Mouse (Mus musculus) heart, adult 9 months (tissue): Measurements from ENCODE around the gene Gm10134.
A peak's percentile ranks its signal among the peaks of the same experiment; 100 is the strongest.
"Not testable (repeated sequence)": the region's sequence is repeated elsewhere in the genome, so short reads cannot be mapped to it uniquely, and the experiment has no call there.

Experiments used
- DNase-seq, 2 experiments: peaks; one replicate each; pipeline ENCODE4 v3.0.0; 2022; ENCODE audit warnings: low spot score in 2 of 2

Gene Gm10134

GRCm38 (mm10) chr2:28505795-28506194 is at the start of gene Gm10134:
TSS of gene Gm10134 (plus strand) at chr2:28506095.
- no peak for DNase-seq

DNA sequence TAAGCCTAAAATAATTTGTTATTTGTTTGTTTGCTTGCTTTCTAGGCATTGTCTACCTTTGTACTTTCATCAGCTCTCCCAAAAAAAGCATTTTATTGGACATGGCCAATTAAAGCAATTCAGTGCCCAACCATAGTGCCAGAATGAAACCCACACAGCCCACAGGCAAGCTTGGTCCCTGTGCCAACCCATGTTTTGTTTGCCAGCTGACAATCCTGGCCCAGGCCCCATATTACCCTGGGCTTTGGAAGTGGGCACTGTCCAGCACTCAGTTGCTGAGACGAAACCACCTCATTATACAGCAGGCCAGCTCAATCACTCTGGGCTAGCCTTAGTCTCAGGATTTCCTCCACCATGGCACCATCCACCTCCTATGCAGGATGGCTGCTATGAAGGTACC is 49.3 kb upstream of the Gm10134 start:
- no peak for DNase-seq

DNA sequence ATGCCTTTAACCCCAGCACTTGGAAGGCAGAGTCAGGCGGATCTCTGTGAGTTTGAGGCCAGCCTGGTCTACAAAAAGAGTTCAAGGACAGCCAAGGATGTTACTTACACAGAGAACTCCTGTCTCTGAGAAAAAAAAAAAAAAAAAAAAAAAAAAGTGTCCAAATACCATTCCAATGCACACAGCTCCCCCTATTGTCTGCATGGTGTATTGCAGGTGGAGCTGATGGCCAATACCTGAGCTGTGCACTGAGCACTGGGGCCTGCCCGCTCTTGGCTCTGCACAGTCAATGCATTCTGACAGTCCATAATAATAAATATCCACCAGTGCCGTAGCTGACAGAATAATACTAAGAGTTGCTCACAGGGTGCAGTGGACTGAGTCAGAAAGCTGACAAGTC is 42.0 kb upstream of the Gm10134 start:
- peak in 1 of 2 experiments; percentile 35 for DNase-seq

DNA sequence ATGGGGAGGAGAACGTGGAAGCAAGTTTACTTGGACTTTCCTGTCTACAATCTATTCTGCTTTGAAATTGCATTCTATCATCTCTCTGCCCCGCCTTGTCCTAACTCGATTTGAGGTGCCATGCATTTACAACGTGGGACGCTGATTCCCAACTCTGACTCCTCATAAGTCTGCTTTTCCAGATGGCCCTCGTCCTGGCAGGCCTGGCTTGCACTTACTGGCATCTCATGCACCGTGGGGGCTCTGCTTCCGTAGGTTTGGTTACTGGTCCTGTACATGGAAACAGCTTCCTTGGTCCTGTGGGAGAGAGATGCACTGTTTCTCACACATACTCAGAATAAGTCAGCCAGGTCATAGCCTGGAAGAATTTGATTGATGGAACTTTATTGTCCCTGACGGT is 41.0 kb upstream of the Gm10134 start:
- no peak for DNase-seq

- DNase-seq = peak; percentile 51 to 54
Measured at GRCm38 (mm10) chr2:28465836-28466518, 39.9 kb upstream of the Gm10134 start, which contains the start of gene 1700007K13Rik. TSS of gene 1700007K13Rik (minus strand) at chr2:28466332.

- DNase-seq = peak; percentile 75
Measured at GRCm38 (mm10) chr2:28467860-28468485, 37.9 kb upstream of the Gm10134 start, which contains the start of gene Mrps2. TSS of gene Mrps2 (plus strand) at chr2:28468066.

- no peak for DNase-seq
Measured at GRCm38 (mm10) chr2:28468486-28469225, 37.2 kb upstream of the Gm10134 start.

DNA sequence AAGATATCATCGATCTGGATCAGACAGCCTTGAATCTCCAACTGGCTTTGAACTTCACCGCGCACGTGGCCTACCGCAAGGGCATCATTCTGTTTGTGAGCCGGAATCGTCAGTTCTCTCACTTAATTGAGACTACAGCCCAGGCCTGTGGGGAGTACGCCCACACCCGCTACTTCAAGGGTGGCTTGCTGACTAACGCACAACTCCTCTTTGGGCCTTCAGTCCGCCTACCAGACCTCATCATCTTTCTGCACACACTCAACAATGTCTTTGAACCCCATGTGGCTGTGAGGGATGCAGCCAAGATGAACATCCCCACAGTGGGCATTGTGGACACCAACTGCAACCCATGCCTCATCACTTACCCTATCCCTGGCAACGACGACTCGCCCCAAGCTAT is 36.4 kb upstream of the Gm10134 start:
- no peak for DNase-seq

DNA sequence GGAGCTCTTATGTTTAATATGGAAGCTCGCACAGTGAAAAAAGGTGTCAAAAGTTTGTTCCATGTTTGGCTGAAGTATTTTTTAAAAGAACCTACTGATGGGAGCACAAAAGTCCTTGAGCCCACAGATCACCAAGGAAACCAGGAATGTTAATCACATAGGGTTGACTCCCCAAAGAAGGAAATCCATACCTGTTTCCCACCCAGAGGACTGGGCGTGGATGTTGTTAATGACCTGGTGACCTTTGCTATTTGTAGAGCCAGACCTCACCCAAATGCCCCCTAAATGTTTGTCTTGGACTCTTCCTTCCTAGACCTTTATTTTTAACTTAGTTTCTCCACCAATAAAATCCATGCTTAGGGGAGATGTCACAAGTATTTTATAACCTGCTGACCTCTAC is 35.3 kb upstream of the Gm10134 start:
- DNase-seq = no peak

GRCm38 (mm10) chr2:28472011-28472410 is 33.9 kb upstream of the Gm10134 start:
- DNase-seq = not testable (repeated sequence)

GRCm38 (mm10) chr2:28477993-28478392 is 27.9 kb upstream of the Gm10134 start:
- not testable (repeated sequence) for DNase-seq

GRCm38 (mm10) chr2:28479208-28480204 is 26.4 kb upstream of the Gm10134 start:
- DNase-seq = no peak

- DNase-seq = no peak
Measured at GRCm38 (mm10) chr2:28483861-28484260, 22.0 kb upstream of the Gm10134 start.

- no peak for DNase-seq
Measured at GRCm38 (mm10) chr2:28494521-28494920, 11.4 kb upstream of the Gm10134 start.

DNA sequence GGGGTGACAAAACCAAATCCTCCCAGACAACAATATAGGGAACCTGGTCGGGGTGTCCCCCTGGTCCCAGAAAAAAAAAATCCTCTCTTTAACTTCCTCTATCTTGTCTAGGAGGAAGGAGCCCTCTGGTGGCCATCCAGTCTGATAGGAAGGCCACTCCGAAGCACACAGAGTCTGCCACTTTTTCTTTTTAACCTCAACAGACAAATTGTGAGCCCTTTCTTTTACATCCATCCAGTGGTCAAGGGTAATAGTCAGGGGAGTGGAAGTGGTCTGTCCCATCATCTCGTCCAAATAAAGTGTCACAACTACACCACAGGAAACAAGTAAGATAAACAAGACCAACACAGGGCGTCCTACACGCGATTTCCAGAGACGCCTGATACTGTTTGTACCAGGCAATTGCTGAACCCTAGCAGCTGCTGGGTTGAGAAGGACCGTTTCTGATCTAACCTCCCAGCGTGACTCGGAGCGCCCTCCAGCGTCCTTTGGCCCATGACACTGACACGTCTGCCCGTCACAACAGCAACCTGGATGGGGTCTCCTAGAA is 10.6 kb upstream of the Gm10134 start:
- DNase-seq = peak in 1 of 2 experiments; percentile 23

- no peak for DNase-seq
Measured at GRCm38 (mm10) chr2:28495801-28496595, 9.9 kb upstream of the Gm10134 start.

- DNase-seq = peak in 1 of 2 experiments; percentile 44
Measured at GRCm38 (mm10) chr2:28496671-28497070, 9.2 kb upstream of the Gm10134 start, which contains the start of gene Gbgt1. TSS of gene Gbgt1 (plus strand) at chr2:28496891.

- no peak for DNase-seq
Measured at GRCm38 (mm10) chr2:28497561-28497960, 8.3 kb upstream of the Gm10134 start.

GRCm38 (mm10) chr2:28498431-28498830 is 7.5 kb upstream of the Gm10134 start:
- no peak for DNase-seq

GRCm38 (mm10) chr2:28502987-28503386 is 2.9 kb upstream of the Gm10134 start:
- DNase-seq = no peak
